ENCODE assay signal across 21 mouse cellular contexts in genomic region chr11:62996522-62996898, GRCm38 (mm10). TPM values are rescaled to one million over a fixed set of nuclear protein-coding genes. Genes with fewer than 3 reads are reported as not detected.
A peak's percentile ranks its signal among the peaks of the same experiment; 100 is the strongest.
DNase-seq lines count a peak whose midpoint lies in the region; ATAC-seq and TF ChIP-seq lines count a peak whose summit lies in the region.
"Had no signal": no experiment of that assay in that cellular context is flagged by ENCODE, and none has a peak within 500 bp of the region (broad histone marks: within the 10 kb centered on the region; RNA-seq: fewer than 3 reads in every experiment).

No protein-coding gene starts in this region.

- H3K4me1 ChIP-seq in heart, embryonic 10.5 days, result peaks cover 33% of the 10 kb centered on the region
- peaks cover 40% of the 10 kb centered on the region for H3K4me1 ChIP-seq in lung, embryonic 16.5 days (replicated peaks; ENCODE audit: control insufficient read depth, insufficient read depth, low read length)
- H3K4me1 ChIP-seq in lung, adult 2 months (ENCODE audit: control insufficient read depth, insufficient read depth, low read length), result peaks cover 14% of the 10 kb centered on the region
- peaks cover 25% of the 10 kb centered on the region for H3K4me1 ChIP-seq in heart, postnatal 0 days (ENCODE audit: control insufficient read depth, insufficient read depth)
- peaks cover 5% of the 10 kb centered on the region; the same call in 1 of the 2 replicates for H3K4me1 ChIP-seq in stomach, postnatal 0 days (replicated peaks; ENCODE audit: control insufficient read depth, insufficient read depth)
- 0 out of 2 replicates have a peak, but pooled peaks cover 4% of the 10 kb centered on the region for H3K4me1 ChIP-seq in liver, embryonic 12.5 days

- TF ChIP-seq CTCF in lung, adult 2 months (IDR thresholded peaks at IDR 0.05; ENCODE audit: insufficient read depth, low read length), result no peak
- TF ChIP-seq CTCF in heart, postnatal 0 days (IDR thresholded peaks at IDR 0.05; ENCODE audit: low read depth), result no peak
- TF ChIP-seq CTCF in stomach, postnatal 0 days (IDR thresholded peaks at IDR 0.05; ENCODE audit: low read depth), result no peak

- no peak for TF ChIP-seq EP300 in heart, postnatal 0 days (IDR thresholded peaks at IDR 0.05; ENCODE audit: low read depth)
- no peak for TF ChIP-seq EP300 in stomach, postnatal 0 days (optimal IDR thresholded peaks at IDR 0.05)

- H3K4me2 ChIP-seq in lung, embryonic 16.5 days (ENCODE audit: low read depth, low read length), result 0 out of 2 replicates have a peak overlapping the region, but pooled peaks have one; percentile 10
- H3K4me2 ChIP-seq in heart, postnatal 0 days (ENCODE audit: low read depth, low read length), result no peak overlapping the region
- no peak overlapping the region for H3K4me2 ChIP-seq in stomach, postnatal 0 days (replicated peaks; ENCODE audit: low read depth)
- H3K4me2 ChIP-seq in liver, embryonic 12.5 days, result no peak overlapping the region

- no peaks in the 10 kb centered on the region for H3K9me3 ChIP-seq in heart, embryonic 10.5 days
- no peaks in the 10 kb centered on the region for H3K9me3 ChIP-seq in lung, embryonic 16.5 days (ENCODE audit: control insufficient read depth, low read length)
- no peaks in the 10 kb centered on the region for H3K9me3 ChIP-seq in heart, postnatal 0 days (replicated peaks; ENCODE audit: control insufficient read depth, low read length)
- H3K9me3 ChIP-seq in stomach, postnatal 0 days (ENCODE audit: control insufficient read depth, low read length), result no peaks in the 10 kb centered on the region
- no peaks in the 10 kb centered on the region for H3K9me3 ChIP-seq in liver, embryonic 12.5 days (replicated peaks)

- H3K27ac ChIP-seq in heart, embryonic 10.5 days, result peak overlapping the region; percentile 64; the same call in 1 of the 2 replicates
- H3K27ac ChIP-seq in lung, embryonic 16.5 days (ENCODE audit: low read length), result peak overlapping the region; percentile 91
- peak overlapping the region; percentile 73 for H3K27ac ChIP-seq in heart, postnatal 0 days (ENCODE audit: low read depth)
- H3K27ac ChIP-seq in stomach, postnatal 0 days (replicated peaks), result 0 out of 2 replicates have a peak overlapping the region, but pooled peaks have one; percentile 45
- no peak overlapping the region for H3K27ac ChIP-seq in liver, embryonic 12.5 days

- ATAC-seq in lung, embryonic 16.5 days (ENCODE audit: low read depth), result peak; percentile 53
- ATAC-seq in heart, postnatal 0 days (ENCODE audit: insufficient read depth, low read depth), result no peak
- no peak for ATAC-seq in stomach, postnatal 0 days (ENCODE audit: low FRiP score, low TSS enrichment)
- ATAC-seq in liver, embryonic 12.5 days, result no peak
- ATAC-seq: inflammation-experienced regulatory T-cells, adult 6 months had no signal

- no peaks in the 10 kb centered on the region for H3K36me3 ChIP-seq in heart, embryonic 10.5 days
- no peaks in the 10 kb centered on the region for H3K36me3 ChIP-seq in lung, embryonic 16.5 days (ENCODE audit: control insufficient read depth, insufficient read depth, low read length)
- no peaks in the 10 kb centered on the region for H3K36me3 ChIP-seq in heart, postnatal 0 days (replicated peaks; ENCODE audit: control insufficient read depth, insufficient read depth, low read length)
- no peaks in the 10 kb centered on the region for H3K36me3 ChIP-seq in stomach, postnatal 0 days (ENCODE audit: control insufficient read depth, insufficient read depth, low read length)
- no peaks in the 10 kb centered on the region for H3K36me3 ChIP-seq in liver, embryonic 12.5 days

- WGBS in heart, embryonic 10.5 days, result 62% methylated on average over 4 of the region's 4 CpGs
- 29% methylated on average over 4 of the region's 4 CpGs for WGBS in lung, embryonic 16.5 days
- 41% methylated on average over 4 of the region's 4 CpGs for WGBS in lung, adult 2 months
- WGBS in heart, postnatal 0 days, result 53% methylated on average over 4 of the region's 4 CpGs
- 58% methylated on average over 4 of the region's 4 CpGs for WGBS in stomach, postnatal 0 days
- 50% methylated on average over 4 of the region's 4 CpGs for WGBS in liver, embryonic 12.5 days (ENCODE audit: insufficient replicate concordance)

- H3K27me3 ChIP-seq in heart, embryonic 10.5 days (ENCODE audit: insufficient read depth, poor library complexity, severe bottlenecking), result no peaks in the 10 kb centered on the region
- H3K27me3 ChIP-seq in lung, embryonic 16.5 days (ENCODE audit: control insufficient read depth, insufficient read depth, low read depth, low read length), result no peaks in the 10 kb centered on the region
- H3K27me3 ChIP-seq in heart, postnatal 0 days (ENCODE audit: control insufficient read depth, insufficient read depth, low read length), result no peaks in the 10 kb centered on the region
- no peaks in the 10 kb centered on the region for H3K27me3 ChIP-seq in stomach, postnatal 0 days (ENCODE audit: control insufficient read depth, insufficient read depth, low read length)
- no peaks in the 10 kb centered on the region for H3K27me3 ChIP-seq in liver, embryonic 12.5 days (replicated peaks)
- H3K27me3 ChIP-seq: CH12.LX had no signal

- peak; percentile 64 for DNase-seq in heart, embryonic 10.5 days (ENCODE audit: low spot score)
- DNase-seq in heart, postnatal 14 days, result no peak
- DNase-seq in lung, adult 2 months, result no peak
- DNase-seq in heart, postnatal 0 days (ENCODE audit: low spot score), result no peak
- no peak for DNase-seq in stomach, postnatal 0 days (ENCODE audit: low spot score)
- no peak for DNase-seq in thymus, adult 18-20 months
- DNase-seq: cerebellum, postnatal 14 days; kidney, postnatal 36 days; retina, postnatal 1 day; spleen, adult 18-20 months; thymus, adult 2 months had no signal

- TF ChIP-seq POLR2A in lung, adult 2 months (IDR thresholded peaks at IDR 0.05; ENCODE audit: borderline replicate concordance, extremely low read depth, low read depth, low read length), result no peak

- H3K9ac ChIP-seq in lung, embryonic 16.5 days (ENCODE audit: low read length), result no peak overlapping the region
- H3K9ac ChIP-seq in heart, postnatal 0 days (replicated peaks; ENCODE audit: low read depth, low read length), result no peak overlapping the region
- H3K9ac ChIP-seq in stomach, postnatal 0 days (ENCODE audit: low read length), result no peak overlapping the region
- H3K9ac ChIP-seq in liver, embryonic 12.5 days, result no peak overlapping the region

- no peak overlapping the region for H3K4me3 ChIP-seq in heart, embryonic 10.5 days
- no peak overlapping the region for H3K4me3 ChIP-seq in lung, embryonic 16.5 days (ENCODE audit: low read length)
- H3K4me3 ChIP-seq in lung, adult 2 months (replicated peaks; ENCODE audit: extremely low read depth, low read depth, low read length), result no peak overlapping the region
- H3K4me3 ChIP-seq in heart, postnatal 0 days (ENCODE audit: low read depth, low read length), result no peak overlapping the region
- no peak overlapping the region for H3K4me3 ChIP-seq in stomach, postnatal 0 days (ENCODE audit: low read depth, low read length)
- H3K4me3 ChIP-seq in liver, embryonic 12.5 days, result no peak overlapping the region

- intact Hi-C loops in heart, postnatal 14 days (cut with DNase I), result loop anchor here (2.0 kb wide), 2 partner anchors 76 to 134 kb away; no protein-coding TSS in a partner anchor

RNA-seq across cellular contexts. Expression of gene Cdrt4, which starts 45.5 kb away (rescaled TPM):
- 0.31 TPM in 1 of 2 replicates, not detected in the other for polyA plus RNA-seq in heart, embryonic 10.5 days (2016; fragmentation: Nextera tagmentation; extraction: Ambion mirVana)
- total RNA-seq in heart, postnatal 14 days (2021), result not detected
- polyA plus RNA-seq in lung, embryonic 16.5 days (2015; fragmentation: Nextera tagmentation; extraction: Ambion mirVana), result 0.21 and 0.52 TPM in 2 replicates
- 0.18 and 0.73 TPM in 2 replicates for polyA plus RNA-seq in lung, adult 2 months (2012; rRNA removed)
- not detected in 2 replicates for total RNA-seq in heart, postnatal 0 days (2014; rRNA removed; ENCODE audit: low replicate concordance)
- polyA plus RNA-seq in heart, postnatal 0 days (2015; fragmentation: Nextera tagmentation; extraction: Ambion mirVana), result 0.16 TPM in 1 of 2 replicates, not detected in the other
- 0.15 TPM in 1 of 2 replicates, not detected in the other for polyA plus RNA-seq in stomach, postnatal 0 days (2015; fragmentation: Nextera tagmentation; extraction: Ambion mirVana)
- polyA plus RNA-seq in liver, embryonic 12.5 days (2016; fragmentation: Nextera tagmentation; extraction: Ambion mirVana), result not detected in 2 replicates
- total RNA-seq: CH12.LX; left cerebral cortex, adult 18-20 months; liver, adult 2 months; megakaryocyte, adult 5-6 weeks; midbrain, postnatal 0 days had no signal
- polyA plus RNA-seq: heart, embryonic 14.5 days; inflammation-experienced regulatory T-cells, adult 6 months; liver, adult 2 months; midbrain, postnatal 0 days; neural tube, embryonic 14.5 days; thymus, adult 2 months had no signal
